Mouse (Mus musculus) heart, adult 2 months (tissue): ENCODE measurements around the gene Hjurp. TPM values are rescaled to one million over a fixed set of nuclear protein-coding genes. Genes with fewer than 3 reads are reported as not detected.

Experiments used
- DNase-seq, 2 experiments: peaks; one replicate each; pipeline ENCODE4 v3.0.0; 2021
- H3K27ac ChIP-seq: fragments of 200-600 bp; 2 replicates; pipeline ENCODE4 v1.8.1; 2022
- H3K27me3 ChIP-seq: fragments of 200-500 bp; 2 replicates; pipeline ENCODE4 v1.6.1; 2012; ENCODE audit warnings: mild to moderate bottlenecking, low read length, inconsistent platforms, mixed read lengths; ENCODE audit not compliant: control insufficient read depth, insufficient read depth
- H3K36me3 ChIP-seq: fragments of 200-500 bp; 2 replicates; pipeline ENCODE4 v1.6.1; 2012; ENCODE audit warnings: low read length, inconsistent platforms; ENCODE audit not compliant: control insufficient read depth, insufficient read depth
- H3K4me1 ChIP-seq: fragments of 200-500 bp; 2 replicates; pipeline ENCODE4 v1.6.1; 2011; ENCODE audit warnings: low read length; ENCODE audit not compliant: control insufficient read depth, insufficient read depth
- H3K4me3 ChIP-seq: fragments of 200-600 bp; 2 replicates; pipeline ENCODE4 v1.8.1; 2022
- H3K79me2 ChIP-seq: fragments of 200-500 bp; replicated peaks from 2 replicates; pipeline ENCODE4 v1.6.1; 2012; ENCODE audit warnings: mild to moderate bottlenecking, inconsistent platforms, low read length, moderate library complexity, mixed read lengths; ENCODE audit not compliant: control insufficient read depth, insufficient read depth
- H3K9ac ChIP-seq: fragments of 200-500 bp; 2 replicates; pipeline ENCODE4 v1.6.1; 2012; ENCODE audit warnings: low read depth, mild to moderate bottlenecking, control low read depth, inconsistent platforms, low read length, mixed read lengths
- CTCF ChIP-seq: fragments of 200-600 bp; IDR thresholded peaks from 2 replicates; pipeline ENCODE4 v1.8.1; 2022; ENCODE audit warnings: antibody characterized with exemption, mild to moderate bottlenecking, moderate library complexity
- EP300 ChIP-seq: fragments of 200-500 bp; IDR thresholded peaks from 2 replicates; pipeline ENCODE4 v1.6.1; 2011; ENCODE audit warnings: low read depth, low read length, control low read depth; ENCODE audit not compliant: insufficient read depth
- POLR2A ChIP-seq: fragments of 200-500 bp; IDR thresholded peaks from 2 replicates; pipeline ENCODE4 v1.6.1; 2011; ENCODE audit warnings: mild to moderate bottlenecking, low read depth, low read length, control low read depth; ENCODE audit not compliant: insufficient read depth
- WGBS: fragments of 180-500 bp; shearing (Covaris S2); methylation state at CpG from one replicate; pipeline ENCODE4 v1.1.7; 2018; 5-methylcytosine and 5-hydroxymethylcytosine counted together
- intact Hi-C: fragments of 180-260 bp; cut with DNase I; formaldehyde crosslinking; loops from one replicate; pipeline ENCODE4 v1.15.1; 2025
- polyA plus RNA-seq: library from polyadenylated mRNA; depleted of rRNA; stranded (reverse); fragments of >200 nt; gene quantifications from 2 replicates; pipeline ENCODE4 v1.2.3, GENCODE M21; 2012
- total RNA-seq, 2 experiments: library from RNA; stranded (reverse); gene quantifications; 2 replicates each; pipeline ENCODE4 v1.2.3; 2021

The Hjurp gene
- total and polyA plus RNA-seq, 3 experiments, result 8.7 to 23.9 (median 11.5) TPM

GRCm38 (mm10) chr1:88255466-88255857, 22.0 kb downstream of the Hjurp start:
- Histone ChIP-seq H3K4me1 (peaks cover 3% of the 10 kb centered on the region), H3K36me3 (no peaks in the 10 kb centered on the region), H3K79me2 (no peaks in the 10 kb centered on the region), H3K27ac (no peak overlapping the region), H3K27me3 (no peaks in the 10 kb centered on the region), H3K9ac (no peak overlapping the region), H3K4me3 (no peak overlapping the region)
- DNase-seq, result no peak
- intact Hi-C loops, result no loop called here
- WGBS, result 52% methylated on average over 2 of the region's 2 CpGs
- TF ChIP-seq POLR2A, result no peak
- TF ChIP-seq EP300, result no peak
- TF ChIP-seq CTCF, result no peak

DNA sequence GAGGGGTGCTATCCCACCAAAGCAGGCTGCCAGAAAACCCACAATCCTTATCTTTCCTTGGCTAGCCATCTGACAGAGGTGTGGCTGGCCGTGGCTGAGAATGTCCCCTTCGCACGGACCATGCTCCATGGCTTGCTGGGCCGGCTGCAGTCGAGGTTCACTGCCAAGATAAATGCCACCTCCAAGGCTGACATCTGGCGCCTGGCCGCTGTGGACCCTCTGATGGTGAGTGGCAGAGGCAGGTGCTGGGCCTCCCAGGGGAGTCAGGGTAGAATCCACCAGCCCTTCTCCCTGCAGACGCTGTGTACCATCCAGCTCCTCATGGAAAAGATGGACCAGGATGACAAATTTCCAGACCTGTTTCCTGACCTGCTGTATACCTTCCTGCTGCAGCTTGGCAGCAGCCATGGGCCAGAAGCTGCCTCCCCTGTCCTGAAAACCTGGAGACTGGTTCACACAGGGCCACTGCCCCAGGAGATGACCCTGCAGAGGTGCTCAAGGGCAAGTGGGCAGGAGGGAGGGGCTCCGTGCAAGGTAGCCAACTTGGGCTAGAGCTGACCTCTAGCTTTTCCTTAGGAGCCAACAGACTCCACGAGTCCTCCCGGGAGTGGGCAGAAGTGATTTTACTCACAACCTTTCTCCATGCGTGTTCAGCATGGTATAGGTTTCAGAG, 22.5 kb downstream of the Hjurp start:
- H3K36me3 ChIP-seq, result no peaks in the 10 kb centered on the region
- no peak for TF ChIP-seq EP300
- no peak for TF ChIP-seq POLR2A
- TF ChIP-seq CTCF, result no peak
- no peak overlapping the region for H3K4me3 ChIP-seq
- intact Hi-C loops, result no loop called here
- no peaks in the 10 kb centered on the region for H3K27me3 ChIP-seq
- no peaks in the 10 kb centered on the region for H3K79me2 ChIP-seq
- WGBS, result 80% methylated on average over 12 of the region's 12 CpGs
- peaks cover 3% of the 10 kb centered on the region for H3K4me1 ChIP-seq
- DNase-seq, result no peak
- no peak overlapping the region for H3K27ac ChIP-seq
- H3K9ac ChIP-seq, result no peak overlapping the region

DNA sequence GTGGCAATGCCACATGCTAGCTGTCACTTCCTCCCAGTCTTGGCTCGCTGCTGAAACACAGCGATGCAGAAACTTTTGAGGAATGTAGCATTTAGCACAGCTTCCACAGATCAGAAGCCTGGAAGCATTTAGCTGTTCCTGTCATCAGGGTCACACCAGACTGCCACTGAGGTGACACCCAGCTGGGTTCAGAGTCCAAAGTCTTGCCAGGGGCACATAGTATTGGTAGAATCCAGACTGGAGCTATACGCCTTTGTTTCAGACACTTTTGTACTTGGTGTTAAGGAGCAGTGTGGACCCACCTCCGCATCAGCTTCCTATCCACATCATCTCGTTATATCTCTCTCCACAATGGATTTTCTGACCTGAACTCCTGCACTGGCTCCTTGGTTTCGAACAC, 23.9 kb downstream of the Hjurp start:
- Histone ChIP-seq H3K27ac (no peak overlapping the region), H3K27me3 (no peaks in the 10 kb centered on the region), H3K9ac (no peak overlapping the region), H3K4me3 (no peak overlapping the region), H3K4me1 (no peaks in the 10 kb centered on the region), H3K36me3 (no peaks in the 10 kb centered on the region), H3K79me2 (no peaks in the 10 kb centered on the region)
- intact Hi-C loops, result no loop called here
- no peak for TF ChIP-seq CTCF
- TF ChIP-seq EP300, result no peak
- no peak for TF ChIP-seq POLR2A
- 60% methylated on average over 6 of the region's 6 CpGs for WGBS
- no peak for DNase-seq

DNA sequence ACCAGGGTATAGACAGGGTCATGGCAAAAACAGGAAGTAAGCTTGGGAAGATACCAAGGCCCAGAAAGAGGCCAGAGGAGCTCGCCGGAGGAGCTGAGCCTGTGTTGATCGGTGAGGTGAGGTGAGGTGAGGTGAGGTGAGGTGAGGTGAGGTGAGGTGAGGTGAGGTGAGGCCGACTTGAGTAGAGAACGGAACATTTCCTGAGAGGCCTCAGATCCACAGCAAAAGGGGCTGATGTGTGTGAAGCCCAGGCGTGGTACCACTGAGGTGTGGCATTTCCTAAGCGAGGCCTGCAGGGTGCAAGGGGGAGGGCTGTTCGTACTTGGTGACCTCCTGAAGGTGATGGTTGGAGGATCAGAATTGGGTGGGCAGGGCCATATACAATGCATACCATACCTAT, 24.3 kb downstream of the Hjurp start:
- intact Hi-C loops, result no loop called here
- no peak overlapping the region for H3K9ac ChIP-seq
- H3K4me3 ChIP-seq, result no peak overlapping the region
- H3K36me3 ChIP-seq, result no peaks in the 10 kb centered on the region
- no peaks in the 10 kb centered on the region for H3K27me3 ChIP-seq
- H3K27ac ChIP-seq, result no peak overlapping the region
- no peaks in the 10 kb centered on the region for H3K4me1 ChIP-seq
- no peak for DNase-seq
- no peak for TF ChIP-seq POLR2A
- TF ChIP-seq EP300, result no peak
- no peak for TF ChIP-seq CTCF
- 66% methylated on average over 8 of the region's 8 CpGs for WGBS
- H3K79me2 ChIP-seq, result no peaks in the 10 kb centered on the region

GRCm38 (mm10) chr1:88250023-88250422, 27.4 kb downstream of the Hjurp start:
- intact Hi-C loops, result no loop called here
- no peak overlapping the region for H3K4me3 ChIP-seq
- no peak overlapping the region for H3K9ac ChIP-seq
- no peak for DNase-seq
- H3K27ac ChIP-seq, result no peak overlapping the region
- 71% methylated on average over 5 of the region's 5 CpGs for WGBS
- no peaks in the 10 kb centered on the region for H3K36me3 ChIP-seq
- TF ChIP-seq POLR2A (no peak), CTCF (no peak), EP300 (no peak)
- no peaks in the 10 kb centered on the region for H3K27me3 ChIP-seq
- H3K4me1 ChIP-seq, result no peaks in the 10 kb centered on the region
- no peaks in the 10 kb centered on the region for H3K79me2 ChIP-seq

- Histone ChIP-seq H3K27ac (no peak overlapping the region), H3K4me3 (no peak overlapping the region), H3K36me3 (no peaks in the 10 kb centered on the region), H3K9ac (no peak overlapping the region), H3K4me1 (no peaks in the 10 kb centered on the region), H3K79me2 (no peaks in the 10 kb centered on the region), H3K27me3 (no peaks in the 10 kb centered on the region)
- WGBS, result 70% methylated on average over 7 of the region's 7 CpGs
- no peak for TF ChIP-seq POLR2A
- TF ChIP-seq CTCF, result no peak
- no peak for TF ChIP-seq EP300
- intact Hi-C loops, result no loop called here
- no peak for DNase-seq
Measured at GRCm38 (mm10) chr1:88249596-88249995, 27.8 kb downstream of the Hjurp start.
